Mouse (Mus musculus) monocyte, adult 2 months (primary cell): ENCODE results near the gene Stoml2.

Experiments used
- DNase-seq, 2 experiments: peaks; one replicate each; pipeline ENCODE4 v3.0.0; 2022; ENCODE audit warnings: low spot score in 2 of 2, low read depth in 1 of 2

Gene Stoml2

GRCm38 (mm10) chr4:43031237-43031995 is at the start of gene Stoml2:
TSS of gene Stoml2 (minus strand) at chr4:43031710.
- peak; percentile 70 for DNase-seq

GRCm38 (mm10) chr4:43078071-43078718 is 46.7 kb upstream of the Stoml2 start:
- DNase-seq, result no peak

- no peak for DNase-seq
These were observed 43.4 kb upstream of the Stoml2 start for GRCm38 (mm10) chr4:43074923-43075322.

- DNase-seq, result no peak
These were observed 34.0 kb upstream of the Stoml2 start for GRCm38 (mm10) chr4:43065471-43065870.

GRCm38 (mm10) chr4:43060286-43060685 is 28.8 kb upstream of the Stoml2 start:
- no peak for DNase-seq

- DNase-seq, result no peak
These were observed 28.2 kb upstream of the Stoml2 start for GRCm38 (mm10) chr4:43059697-43060096.

GRCm38 (mm10) chr4:43058753-43059654 is 27.5 kb upstream of the Stoml2 start, which contains the start of gene Unc13b:
TSS of gene Unc13b (plus strand) at chr4:43058953.
- DNase-seq, result no peak

- no peak for DNase-seq
These were observed 26.9 kb upstream of the Stoml2 start for GRCm38 (mm10) chr4:43058392-43058752.

GRCm38 (mm10) chr4:43057654-43058053 is 26.1 kb upstream of the Stoml2 start:
- no peak for DNase-seq

- no peak for DNase-seq
These were observed 21.1 kb upstream of the Stoml2 start for GRCm38 (mm10) chr4:43052627-43053026.

- DNase-seq, result no peak
These were observed 15.7 kb upstream of the Stoml2 start for GRCm38 (mm10) chr4:43047231-43047630.

GRCm38 (mm10) chr4:43046607-43047006 is 15.1 kb upstream of the Stoml2 start:
- DNase-seq, result no peak

GRCm38 (mm10) chr4:43045659-43046302 is 14.3 kb upstream of the Stoml2 start, which contains the start of gene Fam214b:
TSS of gene Fam214b (minus strand) at chr4:43046220.
- DNase-seq, result peak; percentile 84 to 91

- DNase-seq, result no peak
These were observed 13.8 kb upstream of the Stoml2 start for GRCm38 (mm10) chr4:43045285-43045658.

- DNase-seq, result peak; percentile 68 to 73
These were observed 13.2 kb upstream of the Stoml2 start for GRCm38 (mm10) chr4:43044673-43045072.

- peak in 1 of 2 experiments; percentile 71 for DNase-seq
These were observed 12.3 kb upstream of the Stoml2 start for GRCm38 (mm10) chr4:43043644-43044357.

GRCm38 (mm10) chr4:43040881-43041547 is 9.5 kb upstream of the Stoml2 start:
- DNase-seq, result no peak

GRCm38 (mm10) chr4:43040114-43040572 is 8.6 kb upstream of the Stoml2 start:
- DNase-seq, result peak; percentile 89 to 92

- no peak for DNase-seq
These were observed 8.1 kb upstream of the Stoml2 start for GRCm38 (mm10) chr4:43039609-43040008.
